Mouse (Mus musculus): ENCODE measurements around the gene Gm10031. TPM values are rescaled to one million over a fixed set of nuclear protein-coding genes. Genes with fewer than 3 reads are reported as not detected.

The Gm10031 gene
- polyA plus RNA-seq, 1 experiment from 2014 or later, result 0.29 TPM

DNA sequence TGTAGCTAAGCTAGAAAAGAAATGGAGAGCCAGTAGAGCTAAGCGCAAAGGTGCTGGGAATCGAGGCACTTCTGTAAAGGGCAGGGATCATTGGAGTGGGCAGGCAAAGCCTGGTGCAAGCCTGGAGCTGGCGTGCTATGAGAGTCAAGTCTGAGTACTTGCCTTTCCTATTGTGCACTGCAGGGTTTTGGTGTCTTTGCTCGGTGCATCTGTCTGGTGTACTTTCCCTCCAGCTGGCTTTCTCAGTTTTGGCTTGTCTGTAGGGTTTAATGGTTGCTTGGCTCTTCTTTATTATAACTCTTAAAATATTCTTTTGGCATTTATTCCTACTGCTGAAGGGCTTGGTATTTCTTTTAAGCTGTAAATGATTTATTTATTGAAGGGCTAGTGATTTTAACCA, 49.1 kb downstream of the Gm10031 start:
- Histone ChIP-seq H3K27me3 (ENCODE audit: insufficient read depth, low read length) (no peaks in the 10 kb centered on the region), H3K27ac (ENCODE audit: low read depth) (no peak overlapping the region), H3K9me3 (ENCODE audit: low read length) (no peaks in the 10 kb centered on the region), H3K4me2 (ENCODE audit: low read depth, low read length) (no peak overlapping the region), H3K4me1 (ENCODE audit: insufficient read depth) (0 out of 2 replicates have a peak, but pooled peaks cover 2% of the 10 kb centered on the region), H3K9ac (replicated peaks) (no peak overlapping the region), H3K36me3 (replicated peaks; ENCODE audit: insufficient read depth, low read length) (no peaks in the 10 kb centered on the region), H3K4me3 (ENCODE audit: low read depth, low read length) (no peak overlapping the region)
- no peak for ATAC-seq
- DNase-seq, result no peak
- 73% methylated on average over 4 of the region's 4 CpGs for WGBS (ENCODE audit: insufficient replicate concordance)
- TF ChIP-seq EP300 (IDR thresholded peaks at IDR 0.05; ENCODE audit: low read depth) (no peak), CTCF (IDR thresholded peaks at IDR 0.05; ENCODE audit: low read depth) (no peak)

Other genes starting within 250 kb of the Gm10031 start
- not detected in 2 replicates for gene Tdrd5, start 220.3 kb upstream of the Gm10031 start, polyA plus RNA-seq (2015; fragmentation: Nextera tagmentation; extraction: Ambion mirVana)
- gene Nphs2, start 213.3 kb upstream of the Gm10031 start, polyA plus RNA-seq (2015; fragmentation: Nextera tagmentation; extraction: Ambion mirVana), result not detected in 2 replicates
- 427 and 452 TPM in 2 replicates for gene Gm2000, start 158.0 kb upstream of the Gm10031 start, polyA plus RNA-seq (2015; fragmentation: Nextera tagmentation; extraction: Ambion mirVana)
- not detected in 2 replicates for gene Axdnd1, start 102.9 kb upstream of the Gm10031 start, polyA plus RNA-seq (2015; fragmentation: Nextera tagmentation; extraction: Ambion mirVana)
- gene Soat1, start 49.7 kb upstream of the Gm10031 start, polyA plus RNA-seq (2015; fragmentation: Nextera tagmentation; extraction: Ambion mirVana), result 42.5 and 43.9 TPM in 2 replicates
- 0.88 and 0.89 TPM in 2 replicates for gene Abl2, start 34.8 kb downstream of the Gm10031 start, polyA plus RNA-seq (2015; fragmentation: Nextera tagmentation; extraction: Ambion mirVana)
- gene Tor3a, start 150.3 kb downstream of the Gm10031 start, polyA plus RNA-seq (2015; fragmentation: Nextera tagmentation; extraction: Ambion mirVana), result 12.4 and 19.4 TPM in 2 replicates
- 6.0 and 6.2 TPM in 2 replicates for gene Fam20b, start 195.1 kb downstream of the Gm10031 start, polyA plus RNA-seq (2015; fragmentation: Nextera tagmentation; extraction: Ambion mirVana)